Mouse (Mus musculus) kidney, embryonic 16.5 days (tissue): ENCODE data around the gene Irx5. TPM values are rescaled to one million over a fixed set of nuclear protein-coding genes. Genes with fewer than 3 reads are reported as not detected.
A peak's percentile ranks its signal among the peaks of the same experiment; 100 is the strongest.

ENCODE experiments used
- ATAC-seq: fragments of 200-750 bp; cut with Nextera tagmentation; 2 replicates; pipeline ENCODE4 v1.8.0; 2017; ENCODE audit warnings: moderate TSS enrichment; ENCODE audit not compliant: low FRiP score, low TSS enrichment
- H3K27ac ChIP-seq: fragments of 300-500 bp; sonication (generic); 2 replicates; pipeline ENCODE4 v1.5.1; 2014; ENCODE audit warnings: low read length
- H3K27me3 ChIP-seq: fragments of 300-500 bp; sonication (generic); 2 replicates; pipeline ENCODE4 v1.6.1; 2014; ENCODE audit warnings: low read length, control low read depth, mixed read lengths; ENCODE audit not compliant: insufficient read depth
- H3K36me3 ChIP-seq: fragments of 300-500 bp; sonication (generic); 2 replicates; pipeline ENCODE4 v1.6.1; 2014; ENCODE audit warnings: low read length, control low read depth, mixed read lengths; ENCODE audit not compliant: insufficient read depth
- H3K4me1 ChIP-seq: fragments of 300-500 bp; sonication (generic); 2 replicates; pipeline ENCODE4 v1.6.1; 2014; ENCODE audit warnings: low read length, control low read depth, mixed read lengths; ENCODE audit not compliant: insufficient read depth
- H3K4me2 ChIP-seq: fragments of 300-500 bp; sonication (generic); replicated peaks from 2 replicates; pipeline ENCODE4 v1.6.1; 2014; ENCODE audit warnings: low read depth, low read length
- H3K4me3 ChIP-seq: fragments of 300-500 bp; sonication (generic); 2 replicates; pipeline ENCODE4 v1.5.1; 2014; ENCODE audit warnings: mild to moderate bottlenecking, low read length
- H3K9ac ChIP-seq: fragments of 300-500 bp; sonication (generic); replicated peaks from 2 replicates; pipeline ENCODE4 v1.6.1; 2014; ENCODE audit warnings: low read length
- H3K9me3 ChIP-seq: fragments of 300-500 bp; sonication (generic); 2 replicates; pipeline ENCODE4 v1.6.1; 2016; ENCODE audit warnings: low read length, control low read depth
- whole genome bisulfite sequencing: fragments of 180-500 bp; shearing (Covaris S2); extraction: QIAGEN DNeasy Blood & Tissue Kit; methylation state at CpG from one replicate; pipeline ENCODE4 v1.1.7; 2014; 5-methylcytosine and 5-hydroxymethylcytosine counted together
- polyA plus RNA-seq: library from polyadenylated mRNA; unstranded; fragments of >200 nt; fragmentation: Nextera tagmentation; extraction: Ambion mirVana; gene quantifications from 2 replicates; pipeline ENCODE4 v1.2.1, GENCODE M21; 2015

The Irx5 gene
- polyA plus RNA-seq, 1 experiment from 2014 or later: 2.6 TPM

GRCm38 (mm10) chr8:92365944-92366735 is 8.7 kb downstream of the Irx5 start:
- H3K9ac ChIP-seq: no peak overlapping the region

GRCm38 (mm10) chr8:92366736-92367267 is 9.4 kb downstream of the Irx5 start:
- WGBS: 7% methylated on average over 20 of the region's 20 CpGs
- Histone ChIP-seq H3K36me3 (no peaks in the 10 kb centered on the region), H3K27me3 (peaks cover 79% of the 10 kb centered on the region), H3K4me2 (peak overlapping the region; percentile 23; the same call in 1 of the 2 replicates), H3K4me1 (peaks cover 7% of the 10 kb centered on the region), H3K9ac (no peak overlapping the region), H3K27ac (no peak overlapping the region), H3K4me3 (peak overlapping the region; percentile 3; the same call in 1 of the 2 replicates), H3K9me3 (no peaks in the 10 kb centered on the region)
- 0 out of 2 replicates have a peak, but pooled peaks have one; percentile 53 for ATAC-seq

More at GRCm38 (mm10) chr8:92365944-92366735, 8.7 kb downstream of the Irx5 start:
- H3K4me1 ChIP-seq: peaks cover 7% of the 10 kb centered on the region
- H3K9me3 ChIP-seq: no peaks in the 10 kb centered on the region
- H3K27me3 ChIP-seq: peaks cover 84% of the 10 kb centered on the region
- no peak for ATAC-seq
- no peak overlapping the region for H3K27ac ChIP-seq
- peak overlapping the region; percentile 3 for H3K4me3 ChIP-seq
- H3K36me3 ChIP-seq: no peaks in the 10 kb centered on the region
- WGBS: 7% methylated on average over 26 of the region's 26 CpGs
- peak overlapping the region; percentile 23; the same call in 1 of the 2 replicates for H3K4me2 ChIP-seq

- Histone ChIP-seq H3K9ac (no peak overlapping the region), H3K27me3 (peaks cover 3% of the 10 kb centered on the region; the same call in 1 of the 2 replicates), H3K27ac (no peak overlapping the region), H3K9me3 (no peaks in the 10 kb centered on the region), H3K4me3 (no peak overlapping the region), H3K36me3 (no peaks in the 10 kb centered on the region), H3K4me1 (no peaks in the 10 kb centered on the region), H3K4me2 (no peak overlapping the region)
- no peak for ATAC-seq
- 33% methylated on average over 6 of the region's 6 CpGs for WGBS
These were observed 22.1 kb downstream of the Irx5 start for GRCm38 (mm10) chr8:92379524-92379923.

- peaks cover 3% of the 10 kb centered on the region; the same call in 1 of the 2 replicates for H3K27me3 ChIP-seq
- no peaks in the 10 kb centered on the region for H3K4me1 ChIP-seq
- H3K4me2 ChIP-seq: no peak overlapping the region
- H3K27ac ChIP-seq: no peak overlapping the region
- H3K36me3 ChIP-seq: no peaks in the 10 kb centered on the region
- WGBS: 61% methylated on average over 2 of the region's 2 CpGs
- no peaks in the 10 kb centered on the region for H3K9me3 ChIP-seq
- H3K9ac ChIP-seq: no peak overlapping the region
- H3K4me3 ChIP-seq: no peak overlapping the region
- no peak for ATAC-seq
These were observed 23.1 kb downstream of the Irx5 start for GRCm38 (mm10) chr8:92380571-92380970.

GRCm38 (mm10) chr8:92387893-92388292 is 30.5 kb downstream of the Irx5 start:
- H3K9ac ChIP-seq: no peak overlapping the region
- H3K36me3 ChIP-seq: no peaks in the 10 kb centered on the region
- WGBS: 81% methylated on average over 4 of the region's 4 CpGs
- H3K4me1 ChIP-seq: no peaks in the 10 kb centered on the region
- no peak overlapping the region for H3K4me3 ChIP-seq
- no peaks in the 10 kb centered on the region for H3K9me3 ChIP-seq
- no peak overlapping the region for H3K27ac ChIP-seq
- ATAC-seq: no peak
- H3K27me3 ChIP-seq: no peaks in the 10 kb centered on the region
- H3K4me2 ChIP-seq: no peak overlapping the region

- H3K4me1 ChIP-seq: no peaks in the 10 kb centered on the region
- H3K27ac ChIP-seq: no peak overlapping the region
- H3K27me3 ChIP-seq: no peaks in the 10 kb centered on the region
- 83% methylated on average over 2 of the region's 2 CpGs for WGBS
- H3K9ac ChIP-seq: no peak overlapping the region
- no peak overlapping the region for H3K4me3 ChIP-seq
- no peaks in the 10 kb centered on the region for H3K36me3 ChIP-seq
- no peak overlapping the region for H3K4me2 ChIP-seq
- no peaks in the 10 kb centered on the region for H3K9me3 ChIP-seq
- no peak for ATAC-seq
These were observed 46.8 kb downstream of the Irx5 start for GRCm38 (mm10) chr8:92404218-92404617.

GRCm38 (mm10) chr8:92408092-92408491 is 50.7 kb downstream of the Irx5 start:
- no peak overlapping the region for H3K4me3 ChIP-seq
- no peak overlapping the region for H3K4me2 ChIP-seq
- no peaks in the 10 kb centered on the region for H3K4me1 ChIP-seq
- H3K27ac ChIP-seq: no peak overlapping the region
- ATAC-seq: no peak
- WGBS: 73% methylated on average over 7 of the region's 7 CpGs
- no peaks in the 10 kb centered on the region for H3K27me3 ChIP-seq
- no peaks in the 10 kb centered on the region for H3K9me3 ChIP-seq
- no peaks in the 10 kb centered on the region for H3K36me3 ChIP-seq
- no peak overlapping the region for H3K9ac ChIP-seq

- no peak overlapping the region for H3K4me2 ChIP-seq
- H3K4me1 ChIP-seq: no peaks in the 10 kb centered on the region
- no peak for ATAC-seq
- no peaks in the 10 kb centered on the region for H3K9me3 ChIP-seq
- H3K36me3 ChIP-seq: no peaks in the 10 kb centered on the region
- no peak overlapping the region for H3K9ac ChIP-seq
- no peak overlapping the region for H3K27ac ChIP-seq
- H3K27me3 ChIP-seq: no peaks in the 10 kb centered on the region
- WGBS: 71% methylated on average over 6 of the region's 6 CpGs
- no peak overlapping the region for H3K4me3 ChIP-seq
These were observed 56.2 kb downstream of the Irx5 start for GRCm38 (mm10) chr8:92413583-92413982.

- no peaks in the 10 kb centered on the region for H3K36me3 ChIP-seq
- no peak overlapping the region for H3K27ac ChIP-seq
- H3K9me3 ChIP-seq: no peaks in the 10 kb centered on the region
- no peak overlapping the region for H3K4me3 ChIP-seq
- no peak overlapping the region for H3K9ac ChIP-seq
- ATAC-seq: no peak
- 60% methylated on average over 7 of the region's 7 CpGs for WGBS
- H3K27me3 ChIP-seq: no peaks in the 10 kb centered on the region
- no peaks in the 10 kb centered on the region for H3K4me1 ChIP-seq
- H3K4me2 ChIP-seq: no peak overlapping the region
These were observed 63.2 kb downstream of the Irx5 start for GRCm38 (mm10) chr8:92420666-92421065.
